Mouse (Mus musculus): ENCODE data around the gene Prr5l. TPM values are rescaled to one million over a fixed set of nuclear protein-coding genes. Genes with fewer than 3 reads are reported as not detected.

Prr5l gene
- polyA plus RNA-seq, 1 experiment from 2014 or later = 22.8 TPM

DNA sequence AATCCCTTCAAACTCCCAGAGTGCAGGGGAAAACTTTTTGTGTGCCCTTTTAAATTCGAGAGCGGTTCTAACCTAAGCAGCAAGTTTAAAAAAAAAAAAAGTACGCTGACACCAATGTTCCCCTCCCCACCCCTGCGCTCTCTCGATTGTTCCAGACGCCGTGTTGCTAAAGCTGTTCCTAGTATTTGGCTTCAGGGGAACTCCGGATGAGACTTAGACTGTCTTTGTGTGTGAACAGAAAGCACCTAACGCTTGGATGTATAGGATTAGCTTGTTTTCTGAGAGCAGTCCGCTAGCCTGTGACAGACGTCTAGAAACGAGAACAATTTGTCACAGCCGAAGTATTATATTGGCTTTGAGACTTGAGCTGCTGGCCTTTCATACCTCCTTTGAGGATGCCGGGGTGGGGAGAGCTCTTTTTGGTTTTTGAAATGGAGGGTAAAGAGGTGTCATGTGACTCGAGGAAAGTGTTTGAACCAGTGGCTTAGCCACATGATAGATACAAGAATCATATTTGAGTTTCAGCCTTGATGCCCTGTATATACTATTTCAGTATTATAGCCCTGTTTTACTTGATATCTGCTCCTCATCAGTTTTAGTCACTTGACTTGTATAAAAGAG lies 203.6 kb downstream of the Prr5l start:
- peak; percentile 34 for DNase-seq (ENCODE audit: low spot score)
- Histone ChIP-seq H3K27me3 (replicated peaks; ENCODE audit: low read depth, poor library complexity, severe bottlenecking) (0 out of 2 replicates have a peak, but pooled peaks cover 3% of the 10 kb centered on the region), H3K36me3 (replicated peaks) (peaks cover 9% of the 10 kb centered on the region), H3K4me1 (peaks cover 12% of the 10 kb centered on the region), H3K9me3 (no peaks in the 10 kb centered on the region), H3K27ac (replicated peaks) (peak overlapping the region; percentile 90), H3K4me3 (peak overlapping the region; percentile 99)
- 5% methylated on average over 15 of the region's 15 CpGs for WGBS

DNA sequence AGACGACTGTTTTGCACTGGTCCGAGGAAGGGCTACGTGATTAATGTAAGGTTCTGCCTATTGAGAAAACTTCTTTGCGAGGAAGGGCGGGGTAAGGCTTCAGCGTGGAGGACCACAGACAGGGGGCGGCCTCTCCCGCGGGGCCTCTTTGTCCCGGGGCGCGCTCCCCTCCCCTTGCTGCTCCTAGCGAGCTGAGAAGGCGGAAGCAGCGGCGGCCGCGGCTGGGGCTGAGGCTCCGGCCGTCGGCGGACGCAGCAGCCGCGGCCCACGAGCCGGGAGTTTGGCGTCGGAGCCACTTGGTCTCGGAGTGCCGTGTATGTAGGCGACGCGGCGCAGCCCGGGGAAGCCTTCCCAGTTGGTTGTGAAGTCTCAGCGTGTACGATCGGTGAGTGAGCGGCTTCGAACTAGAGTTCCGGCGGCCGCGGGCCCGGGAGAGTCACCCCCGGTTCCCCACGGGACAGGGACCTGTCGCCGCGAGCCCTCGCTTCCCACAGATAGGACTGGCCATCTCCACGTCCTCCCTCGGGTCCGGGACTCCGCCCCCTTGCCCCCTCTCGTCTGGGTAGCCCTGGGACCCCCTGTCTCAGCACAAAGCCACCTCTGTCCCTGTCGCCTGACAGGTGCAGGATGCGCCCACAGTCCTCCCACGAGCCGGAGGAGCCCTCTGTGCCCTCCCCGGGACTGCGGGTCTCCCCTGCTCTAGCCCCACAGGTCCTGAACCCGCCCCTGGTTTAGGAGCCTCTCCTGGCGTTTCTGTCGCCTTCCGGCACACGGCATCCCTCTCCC lies 204.4 kb downstream of the Prr5l start, which contains the start of gene Traf6:
Gene Traf6 (plus strand): TSS at position 194 of the 786 bp plus-strand sequence.
- DNase-seq (ENCODE audit: low spot score) = peak; percentile 92
- Histone ChIP-seq H3K9me3 (no peaks in the 10 kb centered on the region), H3K36me3 (replicated peaks) (peaks cover 9% of the 10 kb centered on the region), H3K4me1 (peaks cover 12% of the 10 kb centered on the region), H3K27ac (replicated peaks) (peak within 1 kb of the TSS; percentile 90), H3K4me3 (peak within 1 kb of the TSS; percentile 99), H3K27me3 (replicated peaks; ENCODE audit: low read depth, poor library complexity, severe bottlenecking) (0 out of 2 replicates have a peak, but pooled peaks cover 3% of the 10 kb centered on the region)
- under 1% methylated on average over 68 of the region's 68 CpGs for WGBS

DNA sequence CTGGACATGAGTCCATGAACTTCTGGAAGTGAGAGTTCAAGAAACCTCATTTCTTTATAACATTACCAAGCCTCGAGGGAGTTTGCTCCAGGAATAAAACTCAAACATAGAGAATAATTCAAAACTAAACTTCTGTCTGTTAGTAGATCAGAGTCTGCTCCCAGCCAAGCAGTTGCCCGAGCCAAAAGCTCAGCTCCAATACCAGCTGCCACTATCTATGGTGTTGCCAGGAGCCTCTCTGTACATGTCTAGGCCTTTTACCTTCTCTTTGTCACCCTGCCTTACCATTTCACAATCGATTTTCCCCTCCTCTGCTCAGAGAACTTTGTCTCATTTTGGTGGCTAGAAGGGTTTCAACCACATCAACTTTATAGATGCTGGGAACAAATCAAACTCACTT lies 209.3 kb downstream of the Prr5l start:
- no peak for DNase-seq (ENCODE audit: low spot score)
- no peak overlapping the region for H3K4me3 ChIP-seq
- no peaks in the 10 kb centered on the region for H3K4me1 ChIP-seq
- no peaks in the 10 kb centered on the region for H3K9me3 ChIP-seq
- no peak overlapping the region for H3K27ac ChIP-seq (replicated peaks)
- H3K36me3 ChIP-seq (replicated peaks) = no peaks in the 10 kb centered on the region
- 81% methylated on average over 3 of the region's 3 CpGs for WGBS
- 0 out of 2 replicates have a peak, but pooled peaks cover 3% of the 10 kb centered on the region for H3K27me3 ChIP-seq (replicated peaks; ENCODE audit: low read depth, poor library complexity, severe bottlenecking)

DNA sequence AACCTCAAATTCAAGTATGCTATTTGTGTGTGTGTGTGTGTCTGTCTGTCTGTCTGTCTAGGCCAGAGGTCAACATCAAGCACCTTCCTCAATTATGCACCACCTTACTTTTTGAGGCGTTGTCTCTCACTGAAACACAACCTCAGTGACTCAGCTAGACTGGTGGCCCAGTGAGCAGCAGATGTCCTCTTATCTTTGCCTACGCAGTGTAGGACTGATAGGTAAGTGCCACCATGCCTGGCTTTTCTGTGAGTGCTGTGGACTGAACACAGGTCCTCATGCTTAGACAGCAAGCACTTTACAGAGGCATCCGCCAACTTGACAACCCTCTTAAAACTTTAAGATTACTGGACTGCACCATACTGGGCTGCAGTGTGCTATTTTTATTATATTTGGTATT lies 214.1 kb downstream of the Prr5l start:
- Histone ChIP-seq H3K9me3 (no peaks in the 10 kb centered on the region), H3K27ac (replicated peaks) (no peak overlapping the region), H3K27me3 (replicated peaks; ENCODE audit: low read depth, poor library complexity, severe bottlenecking) (no peaks in the 10 kb centered on the region), H3K4me1 (0 out of 2 replicates have a peak, but pooled peaks cover 3% of the 10 kb centered on the region), H3K36me3 (replicated peaks) (no peaks in the 10 kb centered on the region), H3K4me3 (no peak overlapping the region)
- 90% methylated on average over 3 of the region's 3 CpGs for WGBS
- DNase-seq (ENCODE audit: low spot score) = no peak

DNA sequence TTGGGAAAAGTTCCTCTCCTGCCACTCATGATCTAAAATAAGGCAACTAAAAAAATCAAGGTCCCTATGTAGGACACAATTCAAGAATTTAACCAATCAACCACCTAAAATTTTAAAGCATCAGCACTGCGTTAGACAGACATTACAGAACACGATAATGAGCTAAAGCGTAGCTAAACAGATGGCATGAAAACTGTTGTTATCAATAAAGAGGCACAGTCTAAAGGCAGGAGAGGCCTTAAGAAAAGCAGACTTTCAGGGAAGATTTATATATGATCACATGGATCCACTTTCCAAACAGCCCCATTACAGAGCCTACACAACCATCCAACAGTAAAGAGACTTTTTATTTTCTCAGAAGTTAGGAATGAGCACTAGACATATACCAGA lies 217.1 kb downstream of the Prr5l start:
- 86% methylated on average over 3 of the region's 3 CpGs for WGBS
- Histone ChIP-seq H3K36me3 (replicated peaks) (no peaks in the 10 kb centered on the region), H3K4me1 (0 out of 2 replicates have a peak, but pooled peaks cover 3% of the 10 kb centered on the region), H3K27ac (replicated peaks) (peak overlapping the region; percentile 69; the same call in 1 of the 2 replicates), H3K27me3 (replicated peaks; ENCODE audit: low read depth, poor library complexity, severe bottlenecking) (no peaks in the 10 kb centered on the region), H3K9me3 (no peaks in the 10 kb centered on the region), H3K4me3 (no peak overlapping the region)
- no peak for DNase-seq (ENCODE audit: low spot score)

DNA sequence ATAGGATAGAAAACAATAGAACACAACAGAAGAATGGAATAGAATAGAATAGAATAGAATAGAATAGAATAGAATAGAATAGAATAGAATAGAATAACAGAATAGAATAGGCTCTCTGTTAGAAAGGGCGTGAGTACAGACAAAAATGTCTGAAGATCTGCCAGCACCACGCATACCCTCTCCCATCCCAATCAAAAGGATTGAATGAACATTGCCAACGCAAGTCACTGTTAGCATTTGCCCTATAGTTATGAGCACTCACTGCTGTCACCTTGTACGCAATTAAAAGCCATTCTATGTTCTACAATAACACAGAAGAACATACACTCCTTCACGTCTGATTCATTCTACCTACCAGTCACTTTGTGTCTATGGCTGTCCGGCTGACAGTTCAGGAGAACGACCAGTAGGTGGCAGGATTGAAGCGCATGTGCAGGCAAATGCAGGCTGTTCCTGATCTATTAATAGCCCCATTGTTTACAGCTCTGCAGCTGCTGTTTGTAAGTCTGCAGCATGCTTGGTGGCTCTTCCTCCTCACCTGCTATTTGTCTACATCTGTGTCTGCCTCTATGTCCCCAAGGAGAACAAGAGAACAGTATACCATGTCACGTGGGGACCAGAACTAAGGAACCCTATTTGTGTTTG lies 217.6 kb downstream of the Prr5l start:
- no peak overlapping the region for H3K4me3 ChIP-seq
- peak overlapping the region; percentile 69; the same call in 1 of the 2 replicates for H3K27ac ChIP-seq (replicated peaks)
- no peaks in the 10 kb centered on the region for H3K36me3 ChIP-seq (replicated peaks)
- 24% methylated on average over 9 of the region's 9 CpGs for WGBS
- H3K9me3 ChIP-seq = no peaks in the 10 kb centered on the region
- peak; percentile 80 for DNase-seq (ENCODE audit: low spot score)
- H3K27me3 ChIP-seq (replicated peaks; ENCODE audit: low read depth, poor library complexity, severe bottlenecking) = no peaks in the 10 kb centered on the region
- H3K4me1 ChIP-seq = 0 out of 2 replicates have a peak, but pooled peaks cover 3% of the 10 kb centered on the region

Other genes starting within 250 kb of the Prr5l start
- 0.10 and 0.11 TPM in 2 replicates for gene Rag1, start 233.5 kb downstream of the Prr5l start, polyA plus RNA-seq (2016; fragmentation: Nextera tagmentation; extraction: Ambion mirVana)
- 47.2 and 52.1 TPM in 2 replicates for gene B230118H07Rik, start 233.5 kb downstream of the Prr5l start, polyA plus RNA-seq (2016; fragmentation: Nextera tagmentation; extraction: Ambion mirVana)
- gene Traf6, start 204.6 kb downstream of the Prr5l start, polyA plus RNA-seq (2016; fragmentation: Nextera tagmentation; extraction: Ambion mirVana) = 16.1 and 16.5 TPM in 2 replicates
- gene Commd9, start 3.2 kb upstream of the Prr5l start, polyA plus RNA-seq (2016; fragmentation: Nextera tagmentation; extraction: Ambion mirVana) = 60.6 and 61.8 TPM in 2 replicates

Measured in embryonic facial prominence, embryonic 10.5 days (tissue).